Mouse (Mus musculus) brain, embryonic 14.5 days (tissue): ENCODE measurements at regions not wholly inside any gene's neighbourhood (a gene's known extent, or its start where the extent isn't known, plus 50 kb on each side); places are given as distances from the start of the nearest gene placed in this dataset.

Experiments used
- CTCF ChIP-seq: fragments of 200-500 bp; IDR thresholded peaks from 2 replicates; pipeline ENCODE4 v1.5.1; 2012; ENCODE audit warnings: inconsistent platforms, mild to moderate bottlenecking, moderate library complexity, borderline replicate concordance; ENCODE audit not compliant: insufficient read depth, insufficient read length; ENCODE audit errors: extremely low read depth
- POLR2A ChIP-seq: fragments of 200-500 bp; IDR thresholded peaks from 2 replicates; pipeline ENCODE4 v1.6.1; 2012; ENCODE audit warnings: mild to moderate bottlenecking, inconsistent platforms, borderline replicate concordance; ENCODE audit not compliant: poor library complexity, insufficient read depth, insufficient read length, severe bottlenecking; ENCODE audit errors: extremely low read depth

DNA sequence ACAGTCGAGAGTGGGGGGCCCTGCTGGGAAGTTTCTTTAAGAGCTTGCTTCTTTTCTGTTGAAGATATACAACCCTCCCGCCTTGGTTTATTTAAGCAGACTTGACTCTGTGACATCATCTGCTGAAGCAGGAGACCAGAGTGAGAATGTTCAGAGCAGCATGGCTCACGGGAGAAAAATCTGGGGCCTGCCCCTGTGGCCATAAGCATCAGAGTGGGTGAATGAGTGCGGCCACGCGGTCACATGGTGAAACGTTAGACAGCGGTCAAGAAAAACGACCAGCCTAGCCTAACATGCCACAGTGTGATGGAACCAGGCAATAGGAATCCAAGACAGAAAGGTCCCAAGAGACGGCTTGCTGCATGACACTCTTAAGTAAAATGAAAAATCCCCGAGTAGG lies 95.2 kb upstream of the 1600014C23Rik start:
- no peak for TF ChIP-seq CTCF
- no peak for TF ChIP-seq POLR2A
